Comparison of ENCODE assay signal across 8 mouse cellular contexts in the genomic region with DNA sequence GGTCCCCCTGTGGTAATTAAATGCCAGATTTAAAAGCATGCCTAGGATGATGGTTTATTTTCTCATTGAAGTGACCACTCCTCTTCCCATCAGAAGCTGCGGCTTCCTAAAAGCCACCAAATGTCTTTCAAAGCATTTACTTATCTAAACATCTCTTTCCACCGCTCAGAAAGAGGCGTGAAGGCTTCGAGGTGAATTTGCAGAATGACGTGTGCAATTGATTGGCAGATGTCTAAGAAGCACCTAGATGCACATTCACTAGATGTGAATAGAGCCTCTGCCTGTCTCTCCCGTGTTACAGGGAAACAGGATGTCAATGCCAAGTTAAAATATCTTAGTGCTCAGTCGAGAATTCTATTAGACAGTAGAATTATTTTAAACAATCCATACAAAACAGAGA. TPM values are rescaled to one million over a fixed set of nuclear protein-coding genes. Genes with fewer than 3 reads are reported as not detected.
DNase-seq lines count a peak whose midpoint lies in the region; ATAC-seq lines count a peak whose summit lies in the region.

No protein-coding gene starts in this region.

- H3K36me3 ChIP-seq in heart, embryonic 12.5 days: no peaks in the 10 kb centered on the region
- no peaks in the 10 kb centered on the region for H3K36me3 ChIP-seq in hindbrain, embryonic 15.5 days
- H3K36me3 ChIP-seq in midbrain, embryonic 14.5 days (ENCODE audit: control insufficient read depth, insufficient read depth, low read length): no peaks in the 10 kb centered on the region

- 0 out of 2 replicates have a peak, but pooled peaks cover 3% of the 10 kb centered on the region for H3K27me3 ChIP-seq in heart, embryonic 12.5 days (replicated peaks)
- no peaks in the 10 kb centered on the region for H3K27me3 ChIP-seq in hindbrain, embryonic 15.5 days
- no peaks in the 10 kb centered on the region for H3K27me3 ChIP-seq in midbrain, embryonic 14.5 days (ENCODE audit: control insufficient read depth, insufficient read depth, low read length)

- peaks cover 3% of the 10 kb centered on the region; the same call in 1 of the 2 replicates for H3K9me3 ChIP-seq in heart, embryonic 12.5 days (replicated peaks)
- H3K9me3 ChIP-seq in hindbrain, embryonic 15.5 days: no peaks in the 10 kb centered on the region
- H3K9me3 ChIP-seq in midbrain, embryonic 14.5 days (ENCODE audit: control insufficient read depth, low read length): peaks cover 7% of the 10 kb centered on the region; the same call in 1 of the 2 replicates

- DNase-seq in heart, postnatal 10 days: no peak
- peak; percentile 31 for DNase-seq in brain, adult 2 months (ENCODE audit: low read depth, low spot score)
- peak; percentile 65 for DNase-seq in midbrain, embryonic 14.5 days
- DNase-seq in thymus, postnatal 36 days: no peak
- DNase-seq in right cerebral cortex, postnatal 14 days: no peak
- no peak for DNase-seq in B cell, adult 2 months

- intact Hi-C loops in heart, postnatal 10 days (cut with DNase I): loop anchor here (5.0 to 10.0 kb wide), 3 partner anchors 70 to 1012 kb away; no protein-coding TSS in a partner anchor

- no peak overlapping the region for H3K4me3 ChIP-seq in heart, embryonic 12.5 days
- H3K4me3 ChIP-seq in hindbrain, embryonic 15.5 days: peak overlapping the region; percentile 61
- peak overlapping the region; percentile 63 for H3K4me3 ChIP-seq in midbrain, embryonic 14.5 days (replicated peaks; ENCODE audit: low read depth, low read length)

- peak overlapping the region; percentile 40 for H3K4me2 ChIP-seq in heart, embryonic 12.5 days
- H3K4me2 ChIP-seq in hindbrain, embryonic 15.5 days: peak overlapping the region; percentile 92
- peak overlapping the region; percentile 93 for H3K4me2 ChIP-seq in midbrain, embryonic 14.5 days (ENCODE audit: low read length)

- no peak overlapping the region for H3K9ac ChIP-seq in heart, embryonic 12.5 days
- peak overlapping the region; percentile 75 for H3K9ac ChIP-seq in hindbrain, embryonic 15.5 days
- H3K9ac ChIP-seq in midbrain, embryonic 14.5 days (replicated peaks; ENCODE audit: low read length): peak overlapping the region; percentile 86; the same call in 1 of the 2 replicates

- no peak overlapping the region for H3K27ac ChIP-seq in heart, embryonic 12.5 days (ENCODE audit: poor library complexity, severe bottlenecking)
- H3K27ac ChIP-seq in hindbrain, embryonic 15.5 days (replicated peaks): peak overlapping the region; percentile 97
- peak overlapping the region; percentile 64 for H3K27ac ChIP-seq in midbrain, embryonic 14.5 days (replicated peaks; ENCODE audit: low read depth, low read length)

- H3K4me1 ChIP-seq in heart, embryonic 12.5 days (replicated peaks): peaks cover 17% of the 10 kb centered on the region
- peaks cover 31% of the 10 kb centered on the region for H3K4me1 ChIP-seq in hindbrain, embryonic 15.5 days (replicated peaks)
- H3K4me1 ChIP-seq in midbrain, embryonic 14.5 days (ENCODE audit: control insufficient read depth, insufficient read depth, low read length): peaks cover 12% of the 10 kb centered on the region

- 5% methylated on average over 7 of the region's 7 CpGs for WGBS in heart, embryonic 12.5 days
- WGBS in hindbrain, embryonic 15.5 days: 4% methylated on average over 7 of the region's 7 CpGs
- WGBS in midbrain, embryonic 14.5 days: 2% methylated on average over 7 of the region's 7 CpGs

- ATAC-seq in heart, embryonic 12.5 days (ENCODE audit: insufficient number of reproducible peaks, low FRiP score): no peak
- no peak for ATAC-seq in hindbrain, embryonic 15.5 days (ENCODE audit: low FRiP score, low read depth)
- ATAC-seq in midbrain, embryonic 14.5 days (ENCODE audit: low FRiP score, low TSS enrichment): no peak

RNA-seq across cellular contexts. Expression of a gene that starts 1.8 kb away (rescaled TPM):
- polyA plus RNA-seq in heart, embryonic 12.5 days (2016; fragmentation: Nextera tagmentation; extraction: Ambion mirVana): 4.5 and 5.3 TPM in 2 replicates
- total RNA-seq in heart, postnatal 10 days (2021): 10 to 100 TPM; 15.3 to 17.4 TPM
- 47.8 and 49.1 TPM in 2 replicates for polyA plus RNA-seq in hindbrain, embryonic 15.5 days (2015; fragmentation: Nextera tagmentation; extraction: Ambion mirVana)
- 36.4 and 61.4 TPM in 2 replicates for polyA plus RNA-seq in midbrain, embryonic 14.5 days (2014; fragmentation: Nextera tagmentation; extraction: Ambion mirVana)

Comparison
In these comparisons a context has a peak if more than half of its experiments do, and no peak if none do; other contexts are left out.
1. H3K4me2 ChIP-seq: peak in every context shown above with its lines; median percentile 93 in midbrain, embryonic 14.5 days; 92 in hindbrain, embryonic 15.5 days; 40 in heart, embryonic 12.5 days.
2. DNase-seq: peak in brain, adult 2 months (single experiment) and midbrain, embryonic 14.5 days (single experiment); none in heart, postnatal 10 days (0 of 2), thymus, postnatal 36 days (0 of 2), right cerebral cortex, postnatal 14 days (single experiment) and B cell, adult 2 months (0 of 2).